Mouse (Mus musculus): Measurements from ENCODE around the gene Anp32a. TPM values are rescaled to one million over a fixed set of nuclear protein-coding genes. Genes with fewer than 3 reads are reported as not detected.

Gene Anp32a
- polyA plus RNA-seq, 1 experiment from 2014 or later: 135 TPM

DNA sequence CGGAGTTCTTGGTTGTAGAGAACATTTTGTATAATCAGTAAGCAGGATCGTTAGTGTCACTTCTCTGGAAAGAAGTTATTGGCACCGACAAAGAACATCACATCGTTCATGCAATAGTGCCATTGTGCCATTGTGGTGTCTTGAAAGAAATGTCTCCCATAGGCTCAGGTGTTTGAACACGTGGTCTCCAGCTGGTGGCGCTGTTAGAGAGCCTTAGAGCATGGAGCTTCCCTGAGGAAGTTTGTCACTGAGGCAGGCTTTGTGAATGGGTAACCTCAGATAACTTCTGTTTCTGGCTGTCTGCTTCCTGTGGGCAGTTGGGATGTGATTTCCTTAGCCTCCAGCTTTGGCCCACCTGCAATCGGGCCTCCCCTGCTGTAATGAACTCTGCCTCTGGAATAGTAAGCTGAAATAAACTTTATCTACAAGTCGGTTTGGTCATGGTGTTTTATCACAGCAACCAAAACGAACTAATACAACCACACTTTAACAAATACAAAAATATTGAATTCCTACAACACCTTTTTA lies 6.7 kb upstream of the Anp32a start:
- 87% methylated on average over 9 of the region's 9 CpGs for WGBS
- no peak overlapping the region for H3K27ac ChIP-seq (ENCODE audit: low read depth)
- H3K27me3 ChIP-seq (ENCODE audit: insufficient read depth, low read length): no peaks in the 10 kb centered on the region
- DNase-seq (no peak), ATAC-seq (ENCODE audit: insufficient read depth) (no peak)
- no peak overlapping the region for H3K4me3 ChIP-seq (ENCODE audit: low read depth, low read length)
- H3K4me2 ChIP-seq: no peak overlapping the region
- no peaks in the 10 kb centered on the region for H3K36me3 ChIP-seq (ENCODE audit: insufficient read depth)
- TF ChIP-seq CTCF (IDR thresholded peaks at IDR 0.05; ENCODE audit: low read depth): peak; percentile 42
- no peaks in the 10 kb centered on the region for H3K4me1 ChIP-seq (ENCODE audit: insufficient read depth)
- no peaks in the 10 kb centered on the region for H3K9me3 ChIP-seq (ENCODE audit: low read depth, low read length)
- H3K9ac ChIP-seq: no peak overlapping the region

DNA sequence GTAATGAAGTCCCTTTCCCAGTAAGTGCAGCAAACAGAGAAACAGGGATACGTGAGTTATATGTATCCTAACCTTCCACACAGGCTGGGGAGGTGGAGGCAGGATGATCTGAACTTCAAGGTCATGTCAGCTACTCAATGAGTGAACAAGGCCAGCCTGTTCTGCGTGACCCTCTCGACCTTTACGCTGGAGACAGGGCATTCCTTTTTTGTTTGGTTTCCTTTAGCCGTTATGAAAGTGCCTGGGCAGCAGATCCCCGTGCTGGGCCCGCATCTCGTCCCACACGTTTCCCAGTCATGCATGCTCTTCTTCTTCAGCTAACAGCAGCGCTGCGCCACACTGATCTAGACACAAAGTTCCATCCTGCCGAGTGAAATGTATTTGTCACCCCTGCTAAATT lies 5.7 kb upstream of the Anp32a start:
- WGBS: 43% methylated on average over 12 of the region's 12 CpGs
- no peaks in the 10 kb centered on the region for H3K27me3 ChIP-seq (ENCODE audit: insufficient read depth, low read length)
- TF ChIP-seq CTCF (IDR thresholded peaks at IDR 0.05; ENCODE audit: low read depth): no peak

DNA sequence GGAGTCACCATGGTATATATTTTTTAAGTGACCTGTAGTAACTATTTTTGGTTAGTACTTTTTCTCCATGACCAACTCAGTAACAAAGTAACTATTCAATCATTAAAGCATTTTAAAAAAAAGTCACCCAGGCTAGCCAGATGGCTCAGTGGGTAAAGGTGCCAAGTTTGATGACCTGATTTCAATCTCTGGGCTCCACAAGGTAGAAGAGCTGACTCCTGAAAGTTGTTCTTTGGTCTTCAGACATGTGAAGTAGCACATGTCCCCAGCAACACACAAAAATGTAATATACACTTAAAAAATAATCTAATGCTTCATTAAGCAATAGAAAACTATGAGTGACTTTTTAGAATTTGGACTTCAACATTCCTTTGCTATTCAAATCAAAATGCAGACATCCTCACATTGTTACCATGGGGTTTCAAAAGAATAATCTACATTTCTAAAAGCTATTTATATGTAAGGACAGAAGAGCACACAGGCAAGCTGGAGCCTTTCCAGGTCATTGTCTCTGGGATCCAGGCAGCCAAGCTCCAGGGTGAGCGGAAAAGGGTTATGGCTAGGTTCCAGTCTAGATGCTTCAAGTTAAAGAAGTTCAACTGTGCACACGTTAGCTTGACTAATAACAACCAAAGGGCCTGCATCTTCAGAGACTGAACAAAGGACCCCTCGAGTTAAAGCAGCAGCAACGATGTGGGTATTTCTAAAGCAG lies 3.0 kb upstream of the Anp32a start:
- Histone ChIP-seq H3K36me3 (ENCODE audit: insufficient read depth) (no peaks in the 10 kb centered on the region), H3K27ac (ENCODE audit: low read depth) (no peak overlapping the region), H3K4me1 (ENCODE audit: insufficient read depth) (no peaks in the 10 kb centered on the region; the same call in 1 of the 2 replicates), H3K9me3 (ENCODE audit: low read depth, low read length) (no peaks in the 10 kb centered on the region), H3K9ac (no peak overlapping the region), H3K4me2 (no peak overlapping the region), H3K27me3 (ENCODE audit: insufficient read depth, low read length) (no peaks in the 10 kb centered on the region), H3K4me3 (ENCODE audit: low read depth, low read length) (no peak overlapping the region)
- peak; percentile 74 for DNase-seq
- no peak for TF ChIP-seq CTCF (IDR thresholded peaks at IDR 0.05; ENCODE audit: low read depth)
- ATAC-seq (ENCODE audit: insufficient read depth): no peak
- WGBS: 61% methylated on average over 4 of the region's 4 CpGs

More for the DNA sequence above, 5.7 kb upstream of the Anp32a start:
- DNase-seq (no peak), ATAC-seq (ENCODE audit: insufficient read depth) (no peak)
- Histone ChIP-seq H3K9me3 (ENCODE audit: low read depth, low read length) (no peaks in the 10 kb centered on the region), H3K36me3 (ENCODE audit: insufficient read depth) (no peaks in the 10 kb centered on the region), H3K27ac (ENCODE audit: low read depth) (no peak overlapping the region), H3K4me3 (ENCODE audit: low read depth, low read length) (no peak overlapping the region), H3K9ac (no peak overlapping the region), H3K4me1 (ENCODE audit: insufficient read depth) (no peaks in the 10 kb centered on the region; the same call in 1 of the 2 replicates), H3K4me2 (no peak overlapping the region)

DNA sequence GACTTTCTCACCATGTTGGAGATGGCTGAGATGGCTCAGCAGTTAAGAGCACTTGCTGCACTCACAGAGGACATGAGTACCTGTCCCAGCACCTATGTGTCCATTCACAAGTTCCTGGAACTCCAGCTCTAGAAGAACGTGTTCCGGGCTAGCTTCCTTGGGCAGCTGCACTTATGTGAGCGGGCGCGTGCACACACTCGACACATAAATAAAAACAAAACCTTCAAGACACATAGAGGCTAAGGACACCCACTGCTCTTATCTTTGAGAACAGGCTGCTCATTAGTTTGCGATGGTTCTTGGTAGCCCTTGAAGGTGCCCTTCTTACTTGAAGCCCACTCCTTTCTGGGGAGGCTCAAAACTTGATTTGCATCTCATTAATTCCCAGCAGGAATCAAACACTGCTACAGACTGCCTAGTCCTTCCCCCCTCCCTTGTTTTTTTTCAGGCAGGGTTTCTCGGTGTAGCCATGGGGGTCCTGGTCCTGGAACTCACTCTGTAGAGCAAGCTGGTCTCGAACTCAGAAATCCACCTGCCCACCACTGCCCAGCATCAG lies 2.4 kb upstream of the Anp32a start:
- DNase-seq: no peak
- Histone ChIP-seq H3K27me3 (ENCODE audit: insufficient read depth, low read length) (no peaks in the 10 kb centered on the region), H3K27ac (ENCODE audit: low read depth) (no peak overlapping the region), H3K4me1 (ENCODE audit: insufficient read depth) (no peaks in the 10 kb centered on the region; the same call in 1 of the 2 replicates), H3K4me2 (no peak overlapping the region), H3K9ac (no peak overlapping the region), H3K4me3 (ENCODE audit: low read depth, low read length) (no peak overlapping the region), H3K9me3 (ENCODE audit: low read depth, low read length) (no peaks in the 10 kb centered on the region), H3K36me3 (ENCODE audit: insufficient read depth) (no peaks in the 10 kb centered on the region)
- ATAC-seq (ENCODE audit: insufficient read depth): no peak
- no peak for TF ChIP-seq CTCF (IDR thresholded peaks at IDR 0.05; ENCODE audit: low read depth)
- 71% methylated on average over 9 of the region's 9 CpGs for WGBS

DNA sequence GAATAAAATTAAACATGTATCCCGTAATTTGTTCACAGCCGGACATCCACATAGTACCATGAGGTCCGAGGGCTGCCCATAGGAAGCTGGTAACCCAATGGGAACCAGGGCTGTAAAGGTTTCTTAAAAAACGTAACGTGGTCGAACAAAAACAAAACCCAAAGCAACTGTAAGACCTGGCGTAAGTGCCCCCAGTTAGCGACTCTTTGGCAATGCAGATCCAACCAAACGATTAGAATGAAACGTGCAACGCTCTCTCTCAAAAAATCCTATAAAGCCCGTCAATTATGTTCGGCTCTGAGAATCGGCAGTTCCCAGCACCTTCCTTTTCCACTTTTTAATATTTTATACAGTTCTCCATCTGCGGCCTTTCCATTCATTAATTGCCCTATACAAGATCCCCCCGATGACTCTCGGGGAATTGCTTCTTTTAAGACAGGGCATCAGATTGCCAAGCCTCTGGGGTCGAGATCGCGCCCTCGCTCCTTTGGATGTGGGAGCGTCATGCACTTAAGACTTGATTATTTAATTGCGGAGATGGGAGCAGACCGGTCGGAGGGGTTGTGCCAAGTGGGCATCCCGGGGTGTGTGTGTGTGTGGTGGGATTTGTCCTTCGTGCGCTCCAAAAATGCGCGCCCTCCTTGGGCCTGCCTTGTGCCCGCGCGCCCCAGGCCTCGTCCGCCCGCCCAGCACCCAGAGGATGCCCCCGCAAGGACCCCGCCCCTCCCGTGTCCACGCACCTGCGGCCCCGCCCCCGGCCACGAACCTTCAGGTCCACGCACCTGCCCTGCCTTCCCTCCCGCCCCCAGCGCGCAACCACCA lies 581 bp upstream of the Anp32a start:
- H3K27ac ChIP-seq (ENCODE audit: low read depth): 0 out of 2 replicates have a peak overlapping the region, but pooled peaks have one; percentile 36
- H3K9me3 ChIP-seq (ENCODE audit: low read depth, low read length): no peaks in the 10 kb centered on the region
- no peaks in the 10 kb centered on the region for H3K36me3 ChIP-seq (ENCODE audit: insufficient read depth)
- peak overlapping the region; percentile 75 for H3K4me3 ChIP-seq (ENCODE audit: low read depth, low read length)
- no peak for DNase-seq
- 1% methylated on average over 38 of the region's 48 CpGs for WGBS
- peaks cover 6% of the 10 kb centered on the region for H3K4me1 ChIP-seq (ENCODE audit: insufficient read depth)
- TF ChIP-seq CTCF (IDR thresholded peaks at IDR 0.05; ENCODE audit: low read depth): no peak
- H3K9ac ChIP-seq: peak overlapping the region; percentile 60
- no peaks in the 10 kb centered on the region for H3K27me3 ChIP-seq (ENCODE audit: insufficient read depth, low read length)
- peak; percentile 23; the same call in 1 of the 2 replicates for ATAC-seq (ENCODE audit: insufficient read depth)
- peak overlapping the region; percentile 89 for H3K4me2 ChIP-seq

DNA sequence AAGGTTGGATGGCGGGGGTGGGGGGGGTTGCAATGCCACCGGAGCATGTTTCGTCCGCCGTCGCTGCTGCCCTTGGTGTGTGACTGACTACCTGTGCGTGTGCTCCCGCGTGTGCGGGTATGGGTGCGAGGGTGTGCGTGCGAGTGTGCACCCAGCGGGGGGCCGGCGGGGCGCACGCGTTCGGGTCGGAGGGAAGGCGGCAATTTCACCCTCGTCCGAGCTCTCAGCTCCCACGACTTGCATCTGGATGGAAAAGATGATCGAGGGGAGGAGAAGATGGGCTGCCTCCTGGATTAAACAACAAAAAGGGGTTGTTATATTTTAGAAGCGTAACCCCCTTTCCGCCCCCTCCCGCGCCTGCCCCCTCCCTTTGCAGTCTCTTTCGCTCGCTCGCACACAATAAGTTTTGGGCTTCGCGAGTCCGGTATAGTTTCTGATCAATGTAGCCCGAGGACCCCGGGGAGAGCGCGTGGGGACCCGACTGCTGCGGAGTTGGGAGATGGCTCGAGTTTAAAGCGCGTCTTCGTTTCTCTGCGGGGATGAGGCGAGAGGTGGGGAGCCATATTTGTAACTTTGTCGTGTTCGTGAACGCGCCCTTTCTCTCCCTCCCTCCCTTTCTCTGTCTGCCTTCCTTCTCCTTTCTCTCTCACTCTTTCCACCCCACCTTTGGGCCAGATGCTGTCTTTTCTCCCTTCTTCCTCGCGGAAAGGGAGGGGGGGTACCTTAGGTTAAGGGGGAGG lies 778 bp downstream of the Anp32a start:
- Histone ChIP-seq H3K9ac (peak overlapping the region; percentile 98), H3K36me3 (ENCODE audit: insufficient read depth) (no peaks in the 10 kb centered on the region), H3K27me3 (ENCODE audit: insufficient read depth, low read length) (no peaks in the 10 kb centered on the region), H3K27ac (ENCODE audit: low read depth) (peak overlapping the region; percentile 100), H3K4me1 (ENCODE audit: insufficient read depth) (peaks cover 6% of the 10 kb centered on the region), H3K9me3 (ENCODE audit: low read depth, low read length) (no peaks in the 10 kb centered on the region), H3K4me3 (ENCODE audit: low read depth, low read length) (peak overlapping the region; percentile 75), H3K4me2 (peak overlapping the region; percentile 89)
- no peak for ATAC-seq (ENCODE audit: insufficient read depth)
- DNase-seq: peak; percentile 55
- whole genome bisulfite sequencing: under 1% methylated on average over 53 of the region's 54 CpGs
- no peak for TF ChIP-seq CTCF (IDR thresholded peaks at IDR 0.05; ENCODE audit: low read depth)

All from lung, embryonic 14.5 days (tissue).